Mouse (Mus musculus) intestine, postnatal 0 days (tissue): ENCODE data around the gene Csnk1e. TPM values are rescaled to one million over a fixed set of nuclear protein-coding genes. Genes with fewer than 3 reads are reported as not detected.

Source experiments
- ATAC-seq: fragments of 200-750 bp; cut with Nextera tagmentation; 2 replicates; pipeline ENCODE4 v1.8.0; 2017; ENCODE audit warnings: mild to moderate bottlenecking, moderate TSS enrichment, moderate library complexity
- H3K27ac ChIP-seq: fragments of 300-500 bp; sonication (generic); 2 replicates; pipeline ENCODE4 v1.5.1; 2014; ENCODE audit warnings: mild to moderate bottlenecking, low read depth, low read length, moderate library complexity
- H3K27me3 ChIP-seq: fragments of 300-500 bp; sonication (generic); replicated peaks from 2 replicates; pipeline ENCODE4 v1.6.1; 2014; ENCODE audit warnings: low read length, mixed read lengths; ENCODE audit not compliant: control insufficient read depth, insufficient read depth
- H3K36me3 ChIP-seq: fragments of 300-500 bp; sonication (generic); 2 replicates; pipeline ENCODE4 v1.6.1; 2014; ENCODE audit warnings: mild to moderate bottlenecking, moderate library complexity; ENCODE audit not compliant: control insufficient read depth, insufficient read depth
- H3K4me1 ChIP-seq: fragments of 300-500 bp; sonication (generic); replicated peaks from 2 replicates; pipeline ENCODE4 v1.6.1; 2014; ENCODE audit warnings: antibody characterized with exemption, low read length, mixed read lengths; ENCODE audit not compliant: control insufficient read depth, insufficient read depth
- H3K4me2 ChIP-seq: fragments of 300-500 bp; sonication (generic); replicated peaks from 2 replicates; pipeline ENCODE4 v1.6.1; 2014; ENCODE audit warnings: low read depth, mild to moderate bottlenecking, moderate library complexity
- H3K4me3 ChIP-seq: fragments of 300-500 bp; sonication (generic); 2 replicates; pipeline ENCODE4 v1.5.1; 2014; ENCODE audit warnings: low read depth, low read length
- H3K9ac ChIP-seq: fragments of 300-500 bp; sonication (generic); 2 replicates; pipeline ENCODE4 v1.6.1; 2014; ENCODE audit warnings: mild to moderate bottlenecking, low read depth, low read length
- H3K9me3 ChIP-seq: fragments of 300-500 bp; sonication (generic); 2 replicates; pipeline ENCODE4 v1.6.1; 2016; ENCODE audit warnings: mixed run types; ENCODE audit not compliant: control insufficient read depth
- CTCF ChIP-seq: sonication (generic); IDR thresholded peaks from 2 replicates; pipeline ENCODE4 v1.5.1; 2016; ENCODE audit warnings: low read depth, mild to moderate bottlenecking, control low read depth, antibody characterized with exemption, moderate library complexity
- WGBS: fragments of 180-500 bp; shearing (Covaris S2); extraction: QIAGEN DNeasy Blood & Tissue Kit; methylation state at CpG from one replicate; pipeline ENCODE4 v1.1.7; 2014; 5-methylcytosine and 5-hydroxymethylcytosine counted together
- polyA plus RNA-seq: library from polyadenylated mRNA; unstranded; fragments of >200 nt; fragmentation: Nextera tagmentation; extraction: Ambion mirVana; gene quantifications from 2 replicates; pipeline ENCODE4 v1.2.1, GENCODE M21; 2015

The Csnk1e gene
- polyA plus RNA-seq, 1 experiment from 2014 or later: 18.2 TPM

DNA sequence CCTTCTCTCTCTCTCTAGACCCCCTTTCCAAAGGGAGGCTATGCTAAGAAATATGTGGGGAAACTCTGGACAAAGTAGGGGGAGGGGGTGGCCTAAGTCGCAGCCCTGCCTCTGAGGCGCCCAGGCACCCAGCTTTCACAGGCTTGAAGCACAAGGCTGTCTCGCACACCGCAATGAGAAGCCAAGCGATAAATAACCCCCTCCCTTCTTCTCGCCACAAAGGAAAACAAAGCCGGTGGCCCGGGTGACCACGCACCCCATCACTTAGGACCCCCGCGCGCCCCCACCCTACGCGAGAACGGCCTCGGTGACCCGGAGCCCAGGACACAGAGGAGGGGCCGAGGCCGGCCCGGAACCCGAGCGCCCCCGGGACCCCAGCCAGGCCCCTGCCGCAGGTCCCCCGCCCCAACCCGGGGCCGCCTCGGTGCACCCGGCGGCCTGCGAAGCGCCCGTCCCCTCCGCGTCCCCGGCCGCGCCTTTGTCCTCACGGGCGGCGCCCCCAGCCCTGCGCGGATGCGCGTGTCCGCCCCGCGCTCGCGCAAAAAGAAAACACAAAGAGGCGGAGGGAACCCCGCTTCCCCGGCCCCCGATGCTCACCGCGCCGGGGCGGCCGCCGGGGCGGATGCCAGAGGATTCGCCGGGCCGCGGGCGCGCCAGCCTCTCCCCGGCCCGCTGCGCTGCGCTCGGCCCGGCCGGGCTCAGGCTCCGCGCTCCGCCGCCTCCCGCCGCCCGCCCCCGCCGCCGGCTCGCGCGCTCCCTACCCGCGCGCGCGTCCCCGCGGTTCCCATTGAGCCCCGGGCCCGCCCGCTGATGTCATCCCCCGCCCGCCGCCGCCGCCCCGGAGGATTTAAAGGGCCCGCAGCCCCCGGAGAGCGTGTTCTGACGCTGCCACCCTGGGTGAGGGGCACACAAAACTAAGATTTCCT, 13.8 kb downstream of the Csnk1e start:
- peak overlapping the region; percentile 94 for H3K9ac ChIP-seq
- H3K4me2 ChIP-seq: peak overlapping the region; percentile 88
- no peaks in the 10 kb centered on the region for H3K27me3 ChIP-seq
- ATAC-seq: peak; percentile 63
- no peaks in the 10 kb centered on the region for H3K36me3 ChIP-seq
- peak overlapping the region; percentile 91 for H3K27ac ChIP-seq
- 0 out of 2 replicates have a peak, but pooled peaks cover 5% of the 10 kb centered on the region for H3K4me1 ChIP-seq
- H3K9me3 ChIP-seq: no peaks in the 10 kb centered on the region
- TF ChIP-seq CTCF: no peak
- peak overlapping the region; percentile 79 for H3K4me3 ChIP-seq
- 1% methylated on average over 83 of the region's 107 CpGs for WGBS

DNA sequence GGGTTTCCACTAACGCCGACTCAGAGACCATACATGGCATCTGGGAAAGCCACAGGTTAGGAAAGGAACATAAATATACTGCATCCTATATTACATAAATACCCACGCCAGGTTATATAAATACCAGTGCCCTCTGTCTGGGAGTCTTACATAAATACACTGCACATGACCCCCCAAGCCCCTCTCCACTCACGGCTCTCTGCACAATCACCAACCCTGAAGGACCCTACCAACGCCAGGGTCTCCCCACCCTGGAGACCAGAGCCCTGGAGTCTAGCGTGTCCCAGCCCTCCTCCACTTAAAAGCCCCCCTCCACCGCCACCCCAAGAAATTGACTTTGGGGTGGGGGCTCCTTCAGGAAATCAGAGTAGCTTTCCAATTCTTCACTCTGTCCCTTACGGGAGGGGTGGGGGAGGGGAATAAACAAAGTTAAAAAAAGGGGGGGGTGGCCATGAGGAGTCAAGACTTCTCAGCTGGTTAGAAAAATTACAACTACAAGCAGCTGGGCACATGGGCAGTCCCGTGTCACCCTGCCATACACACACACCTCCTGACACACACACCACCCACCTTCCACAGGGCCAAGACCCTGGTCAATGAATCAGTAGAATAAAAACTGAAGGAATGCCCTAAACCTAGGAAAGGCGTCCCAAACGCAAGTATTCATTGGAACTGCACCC, 14.6 kb downstream of the Csnk1e start:
- WGBS: 22% methylated on average over 11 of the region's 11 CpGs
- Histone ChIP-seq H3K36me3 (no peaks in the 10 kb centered on the region), H3K27ac (peak overlapping the region; percentile 91; the same call in 1 of the 2 replicates), H3K4me1 (0 out of 2 replicates have a peak, but pooled peaks cover 5% of the 10 kb centered on the region), H3K27me3 (no peaks in the 10 kb centered on the region), H3K4me3 (peak overlapping the region; percentile 79), H3K4me2 (peak overlapping the region; percentile 88), H3K9ac (peak overlapping the region; percentile 94), H3K9me3 (no peaks in the 10 kb centered on the region)
- no peak for TF ChIP-seq CTCF
- ATAC-seq: peak; percentile 32; the same call in 1 of the 2 replicates

DNA sequence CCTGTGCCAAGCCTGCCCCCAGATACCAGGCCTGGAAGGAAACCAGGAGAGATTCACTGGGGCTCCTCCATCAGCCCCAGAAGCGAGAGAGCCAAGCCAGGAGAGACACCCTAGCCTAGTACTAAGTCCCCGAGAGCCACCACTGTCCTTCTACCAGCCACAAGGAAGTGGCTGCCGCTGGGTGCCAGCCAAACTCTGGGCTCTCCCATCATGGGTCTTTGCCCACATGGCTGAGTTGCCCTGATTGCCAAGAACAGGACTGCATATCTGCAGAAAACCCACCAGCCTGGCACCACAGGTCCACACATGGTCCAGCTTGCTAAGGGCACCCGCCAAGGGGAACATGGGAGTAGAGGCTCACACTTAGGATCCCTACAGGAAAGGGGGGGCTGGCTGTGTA, 15.1 kb downstream of the Csnk1e start:
- 0 out of 2 replicates have a peak, but pooled peaks cover 3% of the 10 kb centered on the region for H3K36me3 ChIP-seq
- H3K4me2 ChIP-seq: peak overlapping the region; percentile 88
- H3K9ac ChIP-seq: peak overlapping the region; percentile 94; the same call in 1 of the 2 replicates
- ATAC-seq: no peak
- no peaks in the 10 kb centered on the region for H3K27me3 ChIP-seq
- H3K4me3 ChIP-seq: 0 out of 2 replicates have a peak overlapping the region, but pooled peaks have one; percentile 79
- H3K9me3 ChIP-seq: no peaks in the 10 kb centered on the region
- 60% methylated on average over 4 of the region's 4 CpGs for WGBS
- no peak overlapping the region for H3K27ac ChIP-seq
- H3K4me1 ChIP-seq: 0 out of 2 replicates have a peak, but pooled peaks cover 5% of the 10 kb centered on the region
- TF ChIP-seq CTCF: no peak

- no peak for TF ChIP-seq CTCF
- no peaks in the 10 kb centered on the region for H3K9me3 ChIP-seq
- WGBS: 60% methylated on average over 4 of the region's 4 CpGs
- 0 out of 2 replicates have a peak overlapping the region, but pooled peaks have one; percentile 88 for H3K4me2 ChIP-seq
- no peak overlapping the region for H3K9ac ChIP-seq
- H3K4me3 ChIP-seq: no peak overlapping the region
- no peak overlapping the region for H3K27ac ChIP-seq
- H3K36me3 ChIP-seq: 0 out of 2 replicates have a peak, but pooled peaks cover 3% of the 10 kb centered on the region
- H3K27me3 ChIP-seq: no peaks in the 10 kb centered on the region
- no peak for ATAC-seq
- H3K4me1 ChIP-seq: 0 out of 2 replicates have a peak, but pooled peaks cover 5% of the 10 kb centered on the region
Observed at GRCm38 (mm10) chr15:79439386-79439785, 16.0 kb downstream of the Csnk1e start.

DNA sequence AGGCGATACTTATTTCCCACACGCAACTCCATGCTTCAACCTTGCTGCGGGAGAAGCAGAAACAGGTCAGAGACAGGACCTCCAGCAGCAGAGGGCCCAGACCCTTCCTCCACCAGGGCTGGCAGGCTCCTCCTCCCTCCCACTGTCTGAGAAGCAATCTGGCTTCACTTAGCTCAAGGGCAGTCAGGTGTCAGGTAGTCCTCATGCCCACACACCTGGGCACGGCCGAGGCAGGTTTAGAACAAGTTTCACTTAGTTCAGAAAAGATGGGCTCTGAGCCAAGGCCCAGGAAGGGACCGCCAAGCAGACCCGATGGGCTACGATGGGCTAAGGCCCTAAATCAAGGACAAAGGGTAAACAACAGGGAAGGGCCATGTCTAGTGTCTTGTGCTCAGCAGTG, 16.6 kb downstream of the Csnk1e start:
- Histone ChIP-seq H3K9ac (no peak overlapping the region), H3K4me2 (no peak overlapping the region), H3K27me3 (no peaks in the 10 kb centered on the region), H3K9me3 (no peaks in the 10 kb centered on the region), H3K36me3 (0 out of 2 replicates have a peak, but pooled peaks cover 3% of the 10 kb centered on the region), H3K4me1 (0 out of 2 replicates have a peak, but pooled peaks cover 5% of the 10 kb centered on the region), H3K27ac (0 out of 2 replicates have a peak overlapping the region, but pooled peaks have one; percentile 50), H3K4me3 (no peak overlapping the region)
- no peak for ATAC-seq
- TF ChIP-seq CTCF: no peak
- 60% methylated on average over 8 of the region's 8 CpGs for WGBS
